Mouse (Mus musculus) heart, embryonic 15.5 days (tissue): Measurements from ENCODE around the gene Klhl33. TPM values are rescaled to one million over a fixed set of nuclear protein-coding genes. Genes with fewer than 3 reads are reported as not detected.
"Not testable (repeated sequence)": the region's sequence is repeated elsewhere in the genome, so short reads cannot be mapped to it uniquely, and the experiment has no call there.

Experiments used
- ATAC-seq: fragments of 200-750 bp; cut with Nextera tagmentation; replicated peaks from 2 replicates; pipeline ENCODE4 v1.8.0; 2017; ENCODE audit warnings: low read depth, moderate TSS enrichment; ENCODE audit not compliant: insufficient number of reproducible peaks, insufficient read depth, low FRiP score
- H3K27ac ChIP-seq: fragments of 300-500 bp; sonication (generic); 2 replicates; pipeline ENCODE4 v1.5.1; 2015; ENCODE audit warnings: mild to moderate bottlenecking, inconsistent platforms
- H3K27me3 ChIP-seq: fragments of 300-500 bp; sonication (generic); 2 replicates; pipeline ENCODE4 v1.6.1; 2015; ENCODE audit warnings: inconsistent platforms
- H3K36me3 ChIP-seq: fragments of 300-500 bp; sonication (generic); 2 replicates; pipeline ENCODE4 v1.6.1; 2015; ENCODE audit warnings: mild to moderate bottlenecking, inconsistent platforms
- H3K4me1 ChIP-seq: fragments of 300-500 bp; sonication (generic); replicated peaks from 2 replicates; pipeline ENCODE4 v1.6.1; 2015; ENCODE audit warnings: inconsistent platforms
- H3K4me2 ChIP-seq: fragments of 300-500 bp; sonication (generic); 2 replicates; pipeline ENCODE4 v1.6.1; 2015; ENCODE audit warnings: inconsistent platforms, mild to moderate bottlenecking, moderate library complexity
- H3K4me3 ChIP-seq: fragments of 300-500 bp; sonication (generic); 2 replicates; pipeline ENCODE4 v1.5.1; 2015; ENCODE audit warnings: mild to moderate bottlenecking, inconsistent platforms
- H3K9ac ChIP-seq: fragments of 300-500 bp; sonication (generic); 2 replicates; pipeline ENCODE4 v1.6.1; 2015; ENCODE audit warnings: mild to moderate bottlenecking, inconsistent platforms
- H3K9me3 ChIP-seq: fragments of 300-500 bp; sonication (generic); replicated peaks from 2 replicates; pipeline ENCODE4 v1.6.1; 2016; ENCODE audit warnings: inconsistent platforms
- WGBS: fragments of 180-500 bp; shearing (Covaris S2); methylation state at CpG from one replicate; pipeline ENCODE4 v1.1.7; 2015; ENCODE audit warnings: mixed read lengths; 5-methylcytosine and 5-hydroxymethylcytosine counted together
- polyA plus RNA-seq: library from polyadenylated mRNA; unstranded; fragments of >200 nt; fragmentation: Nextera tagmentation; extraction: Ambion mirVana; gene quantifications from 2 replicates; pipeline ENCODE4 v1.2.1, GENCODE M21; 2015

Klhl33 gene
- polyA plus RNA-seq, 1 experiment from 2014 or later = 0.08 TPM

DNA sequence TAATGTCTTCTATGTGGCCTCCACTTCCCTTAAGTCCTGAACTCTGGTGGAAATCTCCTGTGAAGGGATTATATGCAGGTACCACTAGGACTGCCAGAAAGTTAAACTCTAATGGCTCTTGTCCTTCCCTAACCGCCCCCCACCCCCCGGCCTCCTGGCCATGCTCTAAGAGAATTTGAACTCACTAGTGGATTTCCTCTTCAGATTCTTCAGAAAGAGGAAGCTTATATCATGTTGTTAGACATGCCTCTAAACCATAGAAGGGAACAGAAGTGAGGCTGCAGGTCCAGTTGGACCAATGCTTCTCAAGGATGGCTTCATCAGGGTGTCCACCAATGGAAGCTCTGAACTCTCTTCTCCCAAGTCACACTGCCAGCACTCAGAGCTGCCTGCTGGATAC, 685 bp upstream of the Klhl33 start:
- H3K4me1 ChIP-seq = peaks cover 14% of the 10 kb centered on the region
- not testable (repeated sequence) for H3K27ac ChIP-seq, H3K4me2 ChIP-seq, H3K9me3 ChIP-seq, H3K9ac ChIP-seq, ATAC-seq, H3K4me3 ChIP-seq, H3K27me3 ChIP-seq, H3K36me3 ChIP-seq
- WGBS = 89% methylated on average over 2 of the region's 2 CpGs

DNA sequence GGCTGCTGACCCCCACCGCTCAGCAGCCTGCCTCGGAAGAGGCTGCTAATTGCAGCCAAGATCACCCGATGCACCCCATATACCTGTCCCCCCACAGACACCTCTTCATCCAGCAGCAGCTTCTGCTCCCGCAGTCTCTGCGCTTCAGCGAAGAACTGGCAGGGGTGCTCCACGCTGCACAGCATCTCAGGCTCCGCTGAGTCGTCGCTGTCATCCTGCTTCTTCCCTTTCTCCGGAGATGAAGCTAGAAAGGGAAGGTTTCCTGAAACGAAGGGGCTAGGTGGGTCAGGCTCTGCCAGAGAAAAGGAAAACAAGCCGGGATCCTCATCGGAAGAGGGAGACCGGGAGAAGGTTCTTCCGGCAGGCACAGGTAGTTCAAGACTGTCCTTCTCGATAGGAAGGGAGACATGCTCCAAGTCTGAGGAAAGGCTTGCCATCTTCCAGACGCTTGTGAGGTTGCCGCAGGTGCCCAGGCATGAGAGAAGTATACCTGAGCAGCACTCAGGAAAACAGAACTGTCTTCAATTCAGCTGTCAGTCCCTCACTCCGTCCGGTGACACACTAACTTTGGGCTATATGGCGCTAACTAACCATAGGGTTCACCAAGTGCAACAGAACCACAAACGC, 447 bp downstream of the Klhl33 start:
- no peak for ATAC-seq
- peak overlapping the region; percentile 53 for H3K9ac ChIP-seq
- H3K27me3 ChIP-seq = peaks cover 9% of the 10 kb centered on the region; the same call in 1 of the 2 replicates
- WGBS = 16% methylated on average over 23 of the region's 23 CpGs
- H3K9me3 ChIP-seq = no peaks in the 10 kb centered on the region
- H3K4me3 ChIP-seq = peak overlapping the region; percentile 51
- H3K36me3 ChIP-seq = no peaks in the 10 kb centered on the region
- H3K4me1 ChIP-seq = peaks cover 20% of the 10 kb centered on the region
- H3K27ac ChIP-seq = no peak overlapping the region
- H3K4me2 ChIP-seq = peak overlapping the region; percentile 91

DNA sequence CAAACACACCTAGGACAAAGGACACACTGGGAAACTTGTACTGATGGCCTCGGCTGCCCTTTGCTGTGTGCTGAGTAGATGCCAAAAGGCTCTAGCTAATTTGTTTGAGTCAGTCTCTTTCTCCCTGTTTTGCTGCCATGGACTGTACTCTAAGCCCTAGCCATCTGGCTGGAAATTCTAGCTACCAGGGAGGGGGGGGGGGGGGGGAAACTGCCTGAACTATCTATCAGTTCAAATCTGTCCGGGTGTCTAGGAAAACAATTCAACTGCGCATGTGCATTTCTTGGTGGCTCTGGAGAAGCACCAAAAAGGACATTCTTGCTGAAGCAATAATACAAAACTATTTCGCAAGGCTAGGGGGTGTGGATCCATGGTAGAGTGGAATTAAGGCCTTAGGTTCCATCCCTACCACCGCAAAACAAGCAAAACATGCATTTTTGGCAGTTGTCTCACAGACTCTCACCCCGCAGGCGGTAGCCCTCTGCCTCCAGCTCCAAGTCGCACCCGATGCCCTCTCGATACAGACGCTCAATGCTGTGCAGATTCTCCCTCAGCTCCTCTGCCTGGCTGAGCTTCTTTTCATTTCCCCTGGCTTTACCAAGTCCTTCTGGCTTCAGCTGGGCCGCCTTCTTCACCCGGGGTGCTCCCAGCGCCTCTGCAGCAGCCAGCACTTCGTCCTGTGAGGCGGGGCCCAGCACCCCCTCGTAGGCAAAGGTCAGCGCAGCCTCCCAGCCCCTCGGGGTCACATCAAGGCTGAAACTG, 1.1 kb downstream of the Klhl33 start:
- H3K4me2 ChIP-seq = peak overlapping the region; percentile 91
- peaks cover 9% of the 10 kb centered on the region; the same call in 1 of the 2 replicates for H3K27me3 ChIP-seq
- H3K9me3 ChIP-seq = no peaks in the 10 kb centered on the region
- peak overlapping the region; percentile 53 for H3K9ac ChIP-seq
- no peaks in the 10 kb centered on the region for H3K36me3 ChIP-seq
- ATAC-seq = no peak
- H3K27ac ChIP-seq = no peak overlapping the region
- H3K4me3 ChIP-seq = peak overlapping the region; percentile 51
- 20% methylated on average over 19 of the region's 19 CpGs for WGBS
- peaks cover 20% of the 10 kb centered on the region for H3K4me1 ChIP-seq

DNA sequence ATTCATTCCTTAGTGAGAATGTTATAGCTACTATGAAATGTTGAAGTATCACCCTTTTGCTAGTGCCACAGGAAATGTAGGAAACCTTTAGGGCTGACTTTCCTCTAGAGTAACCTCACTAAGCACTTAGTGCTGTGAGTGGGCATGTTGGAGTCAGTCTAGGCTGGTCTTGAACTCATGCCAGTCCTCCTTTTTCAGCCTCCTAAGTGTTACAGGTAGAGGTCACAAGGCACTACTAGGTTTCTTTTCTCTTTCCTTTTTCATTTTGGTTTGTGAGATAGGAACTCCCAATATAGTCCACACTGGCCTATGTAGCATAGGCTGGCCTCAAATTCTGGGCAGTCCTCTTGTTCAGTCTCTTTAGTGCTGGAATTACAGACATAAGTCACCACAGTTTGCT, 1.9 kb downstream of the Klhl33 start:
- Histone ChIP-seq H3K4me1 (peaks cover 20% of the 10 kb centered on the region), H3K9ac (no peak overlapping the region), H3K4me2 (no peak overlapping the region), H3K4me3 (no peak overlapping the region), H3K36me3 (no peaks in the 10 kb centered on the region), H3K27me3 (peaks cover 9% of the 10 kb centered on the region; the same call in 1 of the 2 replicates), H3K27ac (no peak overlapping the region), H3K9me3 (no peaks in the 10 kb centered on the region)
- ATAC-seq = no peak

DNA sequence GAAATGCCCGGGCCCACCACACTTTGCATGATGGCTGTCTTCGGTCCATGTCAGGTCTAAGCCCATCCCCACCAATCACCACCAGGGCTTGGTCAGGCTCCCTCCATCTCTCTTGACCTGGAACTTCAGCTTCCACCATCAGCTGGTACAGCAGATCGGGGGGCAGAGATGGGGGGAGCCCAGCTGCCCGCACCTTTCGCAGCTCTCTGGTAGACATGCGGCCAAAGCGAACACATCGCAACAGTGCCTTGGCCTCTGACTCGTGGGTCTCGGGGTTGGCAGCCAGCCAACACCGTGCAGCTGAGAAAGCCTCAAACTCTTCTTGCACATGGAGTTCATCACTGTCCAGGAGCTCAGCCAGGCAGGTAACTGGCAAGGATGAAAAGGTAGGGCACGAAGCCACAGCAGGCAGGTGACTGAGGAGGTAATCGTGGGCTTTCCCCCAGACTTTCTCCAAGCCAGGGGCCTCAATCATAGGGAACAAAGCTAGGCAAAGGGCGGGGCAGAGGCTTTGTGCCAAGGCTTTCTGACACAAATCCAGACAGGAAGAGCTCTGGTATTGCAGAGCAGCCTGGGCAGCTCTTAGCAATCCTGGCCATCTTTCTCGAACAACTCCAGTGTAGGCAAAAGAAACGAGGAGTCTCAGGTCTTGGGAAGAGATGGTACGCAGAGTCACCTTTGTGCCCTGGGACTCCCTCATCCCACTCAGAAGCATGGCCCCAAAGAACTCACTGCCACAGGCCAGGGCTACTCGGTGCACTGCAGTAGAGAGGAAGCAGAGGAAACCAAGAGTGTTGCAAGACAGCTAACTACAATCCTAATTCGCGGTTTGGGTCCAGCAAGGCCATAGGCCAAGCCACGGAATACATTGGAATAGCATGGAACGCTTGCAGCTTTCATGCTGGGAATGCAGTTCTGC, 4.5 kb downstream of the Klhl33 start:
- H3K9me3 ChIP-seq = no peaks in the 10 kb centered on the region
- H3K4me2 ChIP-seq = no peak overlapping the region
- H3K27me3 ChIP-seq = peaks cover 9% of the 10 kb centered on the region; the same call in 1 of the 2 replicates
- H3K9ac ChIP-seq = no peak overlapping the region
- ATAC-seq = no peak
- H3K4me3 ChIP-seq = no peak overlapping the region
- H3K4me1 ChIP-seq = peaks cover 20% of the 10 kb centered on the region
- no peaks in the 10 kb centered on the region for H3K36me3 ChIP-seq
- 73% methylated on average over 22 of the region's 22 CpGs for WGBS
- no peak overlapping the region for H3K27ac ChIP-seq

DNA sequence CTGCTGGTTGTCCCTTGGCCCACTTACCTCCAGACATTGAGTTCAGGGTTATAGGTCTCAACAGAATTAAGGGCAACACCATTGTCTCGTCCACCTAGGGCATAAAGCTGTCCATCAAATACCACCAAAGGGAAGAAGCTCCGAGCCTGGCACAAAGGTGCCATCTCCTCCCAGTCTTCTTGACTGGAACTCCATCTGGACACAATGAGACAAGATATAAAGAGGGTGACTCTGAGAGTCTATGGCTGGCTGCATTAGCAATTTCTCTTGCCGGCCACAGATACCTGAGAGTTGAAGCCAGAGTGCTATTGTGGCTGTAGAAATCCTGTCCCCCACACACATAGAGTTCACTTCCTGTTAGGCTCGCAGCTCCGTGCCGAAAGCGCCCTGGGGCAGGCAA, 5.2 kb downstream of the Klhl33 start:
- Histone ChIP-seq H3K4me3 (no peak overlapping the region), H3K9me3 (no peaks in the 10 kb centered on the region), H3K4me1 (peaks cover 15% of the 10 kb centered on the region), H3K36me3 (no peaks in the 10 kb centered on the region), H3K27me3 (peaks cover 7% of the 10 kb centered on the region; the same call in 1 of the 2 replicates), H3K27ac (no peak overlapping the region), H3K4me2 (no peak overlapping the region), H3K9ac (no peak overlapping the region)
- no peak for ATAC-seq
- 89% methylated on average over 7 of the region's 7 CpGs for WGBS

DNA sequence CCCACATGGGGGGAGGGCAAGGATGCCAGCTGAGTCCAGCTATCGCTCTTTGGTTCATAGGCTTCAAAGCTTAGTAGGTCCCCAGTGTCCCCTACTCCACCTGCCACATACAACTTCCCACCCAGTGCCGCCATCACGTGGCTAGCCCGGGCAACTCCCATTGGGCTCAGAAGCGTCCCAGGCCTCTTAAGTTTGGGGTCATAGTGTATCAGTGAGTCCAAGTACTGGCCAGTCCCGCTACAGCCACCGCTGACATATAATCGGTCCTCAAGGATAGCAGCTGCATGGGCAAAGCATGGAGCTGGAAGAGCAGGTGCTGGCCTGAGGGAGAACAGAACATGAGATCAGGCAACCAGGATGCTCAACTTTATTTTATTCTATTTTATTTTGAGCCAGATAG, 5.7 kb downstream of the Klhl33 start:
- H3K27me3 ChIP-seq = peaks cover 2% of the 10 kb centered on the region; the same call in 1 of the 2 replicates
- H3K4me1 ChIP-seq = peaks cover 11% of the 10 kb centered on the region
- H3K4me2 ChIP-seq = no peak overlapping the region
- H3K9ac ChIP-seq = no peak overlapping the region
- no peak overlapping the region for H3K27ac ChIP-seq
- H3K4me3 ChIP-seq = no peak overlapping the region
- H3K36me3 ChIP-seq = no peaks in the 10 kb centered on the region
- 87% methylated on average over 8 of the region's 8 CpGs for WGBS
- ATAC-seq = no peak
- no peaks in the 10 kb centered on the region for H3K9me3 ChIP-seq

DNA sequence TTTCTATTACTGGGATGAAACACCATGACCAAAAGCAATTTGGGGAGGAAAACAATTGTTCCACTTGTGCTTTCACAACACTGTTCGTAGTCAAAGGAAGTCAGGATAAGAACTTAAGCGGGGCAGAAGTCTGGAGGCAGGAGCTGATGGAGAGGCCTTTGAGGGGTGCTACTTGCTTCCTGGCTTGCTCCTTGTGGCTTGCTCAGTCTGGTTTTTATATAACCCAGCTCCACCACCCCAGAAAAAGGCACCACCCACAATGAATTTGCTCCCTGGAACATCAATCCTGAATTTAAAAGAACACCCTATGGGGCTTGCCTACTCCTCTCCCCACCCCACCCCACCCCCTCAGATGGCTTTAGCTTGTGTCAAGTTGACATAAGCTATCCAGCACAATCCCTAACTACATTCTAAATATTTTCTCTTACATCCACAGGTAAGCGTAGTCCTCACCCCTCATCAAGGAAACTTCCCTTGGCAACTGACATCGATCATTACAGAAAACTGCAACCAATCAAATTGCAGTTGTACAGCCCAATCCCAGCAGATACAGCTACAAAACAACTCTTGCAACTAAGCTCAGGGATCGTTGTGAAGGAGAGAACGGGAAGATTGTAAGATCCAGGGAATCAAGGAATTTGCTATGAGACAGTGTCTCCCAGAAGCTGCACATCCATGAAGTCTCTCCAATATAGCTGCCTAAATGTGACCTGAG, 20.9 kb downstream of the Klhl33 start:
- no peaks in the 10 kb centered on the region for H3K27me3 ChIP-seq
- H3K4me2 ChIP-seq = no peak overlapping the region
- no peak overlapping the region for H3K27ac ChIP-seq
- H3K4me3 ChIP-seq = no peak overlapping the region
- H3K9ac ChIP-seq = no peak overlapping the region
- no peaks in the 10 kb centered on the region for H3K9me3 ChIP-seq
- ATAC-seq = no peak
- WGBS = 84% methylated on average over 6 of the region's 6 CpGs
- no peaks in the 10 kb centered on the region for H3K36me3 ChIP-seq
- H3K4me1 ChIP-seq = no peaks in the 10 kb centered on the region

DNA sequence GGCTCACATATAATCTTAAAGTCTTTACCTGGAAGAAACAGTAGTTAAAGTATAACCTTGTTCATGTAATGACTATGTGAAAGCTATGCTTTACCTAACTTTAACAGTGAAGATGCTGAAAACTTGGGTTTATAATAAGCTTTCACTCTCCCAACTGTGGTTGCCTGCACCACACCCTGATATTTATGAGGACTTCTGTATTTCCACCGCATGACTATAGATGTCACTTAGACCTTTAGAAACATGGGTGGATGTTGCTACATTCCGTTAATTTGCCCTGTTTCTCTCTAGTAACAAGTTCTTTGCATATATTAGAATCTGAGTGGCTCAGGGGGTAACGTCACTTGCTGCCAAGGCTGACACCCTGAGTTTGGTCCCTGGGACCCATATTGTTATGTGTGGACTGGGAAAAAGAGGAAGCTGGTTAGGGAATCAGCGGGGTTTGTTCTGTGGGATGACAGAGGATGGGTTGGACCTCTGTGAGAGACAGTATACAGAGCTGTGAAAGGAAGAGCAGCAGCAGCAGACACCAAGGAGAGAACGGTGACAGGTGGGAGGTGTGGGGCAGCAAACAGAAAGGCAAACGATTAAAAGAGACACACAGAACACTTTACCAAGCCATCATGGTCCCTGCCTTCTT, 21.6 kb downstream of the Klhl33 start:
- ATAC-seq = no peak
- Histone ChIP-seq H3K36me3 (no peaks in the 10 kb centered on the region), H3K4me3 (no peak overlapping the region), H3K27ac (no peak overlapping the region), H3K4me1 (peaks cover 2% of the 10 kb centered on the region; the same call in 1 of the 2 replicates), H3K27me3 (no peaks in the 10 kb centered on the region), H3K9ac (no peak overlapping the region), H3K9me3 (no peaks in the 10 kb centered on the region), H3K4me2 (no peak overlapping the region)
- WGBS = 75% methylated on average over 6 of the region's 6 CpGs

DNA sequence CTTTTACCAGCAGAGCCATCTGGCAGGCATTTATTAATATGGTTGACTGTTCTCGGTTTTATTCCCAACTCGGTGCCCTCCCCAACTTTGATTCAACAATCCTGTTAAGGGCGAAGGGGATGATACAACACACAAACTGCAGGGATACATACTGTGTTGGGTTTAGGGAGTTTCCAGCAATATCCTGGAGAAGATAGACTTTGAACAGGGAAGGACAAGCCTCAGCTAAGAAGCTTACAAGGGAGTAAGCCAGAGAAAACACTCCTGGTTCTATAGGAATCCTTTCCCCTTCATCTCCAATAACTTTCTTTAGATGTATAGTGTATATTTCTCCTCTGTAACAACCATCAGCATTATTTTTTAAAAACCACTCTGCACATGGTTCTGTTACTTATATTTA, 22.1 kb downstream of the Klhl33 start:
- Histone ChIP-seq H3K27me3 (no peaks in the 10 kb centered on the region), H3K27ac (no peak overlapping the region), H3K4me2 (no peak overlapping the region), H3K4me3 (no peak overlapping the region), H3K9me3 (no peaks in the 10 kb centered on the region), H3K9ac (no peak overlapping the region), H3K36me3 (no peaks in the 10 kb centered on the region), H3K4me1 (peaks cover 4% of the 10 kb centered on the region; the same call in 1 of the 2 replicates)
- WGBS = 87% methylated on average over 3 of the region's 3 CpGs
- ATAC-seq = no peak
